ENCODE assay signal across 10 mouse cellular contexts in the genomic region with DNA sequence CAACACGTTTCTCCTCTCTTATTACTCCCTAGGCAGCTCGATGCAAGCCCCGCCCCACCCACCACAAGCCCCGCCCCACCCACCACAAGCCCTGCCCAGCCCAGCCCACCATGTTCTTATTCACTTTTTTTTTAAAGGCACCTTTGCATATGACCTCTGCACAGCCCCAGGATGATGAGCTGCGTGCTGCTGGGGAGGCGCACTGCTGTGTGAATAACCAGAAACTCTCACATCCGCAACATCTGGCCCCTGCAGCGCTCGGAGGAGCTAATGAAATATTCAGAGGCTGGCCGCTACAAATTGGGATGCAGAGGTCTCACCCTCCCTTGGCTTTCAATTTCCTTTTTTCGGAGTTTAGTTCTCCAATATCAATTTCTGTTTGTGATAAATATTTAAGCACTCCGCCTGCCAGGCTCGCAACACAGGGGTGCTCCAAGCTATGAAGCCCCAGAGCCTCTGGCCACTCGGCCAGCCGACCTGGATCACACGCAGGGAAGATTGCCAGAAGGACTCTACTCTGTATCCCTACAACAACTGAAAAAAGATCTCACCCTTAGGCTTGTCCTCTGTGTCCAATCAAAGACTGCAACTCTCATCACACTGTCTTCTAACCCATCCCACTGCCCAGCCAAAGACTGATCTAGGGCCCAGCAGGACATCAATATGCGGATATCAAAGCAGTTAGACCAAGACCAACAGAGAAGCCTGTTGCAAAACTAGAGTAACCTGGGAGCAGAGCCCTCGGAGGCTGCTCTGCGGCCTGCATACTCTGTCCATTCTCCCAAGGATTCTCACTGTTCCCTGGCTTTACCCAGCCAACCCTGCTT.
DNase-seq lines count a peak whose midpoint lies in the region; ATAC-seq lines count a peak whose summit lies in the region.
"Had no signal": no experiment of that assay in that cellular context is flagged by ENCODE, and none has a peak within 500 bp of the region (broad histone marks: within the 10 kb centered on the region; RNA-seq: fewer than 3 reads in every experiment).

No protein-coding gene starts in this region.

- peaks cover 27% of the 10 kb centered on the region for H3K4me1 ChIP-seq in heart, embryonic 10.5 days
- H3K4me1 ChIP-seq in embryonic facial prominence, embryonic 11.5 days (ENCODE audit: control insufficient read depth, insufficient read depth, low read length) = no peaks in the 10 kb centered on the region; the same call in 1 of the 2 replicates
- peaks cover 39% of the 10 kb centered on the region for H3K4me1 ChIP-seq in limb, embryonic 12.5 days (replicated peaks)
- H3K4me1 ChIP-seq in neural tube, embryonic 13.5 days (replicated peaks) = peaks cover 8% of the 10 kb centered on the region

- WGBS in heart, embryonic 10.5 days = 51% methylated on average over 19 of the region's 19 CpGs
- WGBS in embryonic facial prominence, embryonic 11.5 days = 43% methylated on average over 19 of the region's 19 CpGs
- 31% methylated on average over 19 of the region's 19 CpGs for WGBS in limb, embryonic 12.5 days
- 46% methylated on average over 19 of the region's 19 CpGs for WGBS in neural tube, embryonic 13.5 days

- H3K27me3 ChIP-seq in heart, embryonic 10.5 days (ENCODE audit: insufficient read depth, poor library complexity, severe bottlenecking) = no peaks in the 10 kb centered on the region
- no peaks in the 10 kb centered on the region for H3K27me3 ChIP-seq in embryonic facial prominence, embryonic 11.5 days (ENCODE audit: control insufficient read depth, insufficient read depth, low read length)
- H3K27me3 ChIP-seq in limb, embryonic 12.5 days = no peaks in the 10 kb centered on the region
- H3K27me3 ChIP-seq in neural tube, embryonic 13.5 days = no peaks in the 10 kb centered on the region
- H3K27me3 ChIP-seq: lung, embryonic 15.5 days had no signal

- H3K9me3 ChIP-seq in heart, embryonic 10.5 days = no peaks in the 10 kb centered on the region
- no peaks in the 10 kb centered on the region for H3K9me3 ChIP-seq in embryonic facial prominence, embryonic 11.5 days (replicated peaks; ENCODE audit: control insufficient read depth, low read length)
- peaks cover 6% of the 10 kb centered on the region; the same call in 1 of the 2 replicates for H3K9me3 ChIP-seq in limb, embryonic 12.5 days
- H3K9me3 ChIP-seq in neural tube, embryonic 13.5 days = no peaks in the 10 kb centered on the region
- H3K9me3 ChIP-seq: lung, embryonic 15.5 days had no signal

- peak; percentile 72 for DNase-seq in heart, embryonic 10.5 days (ENCODE audit: low spot score)
- DNase-seq in heart, adult 8-10 months (ENCODE audit: low spot score) = no peak
- peak; percentile 29 for DNase-seq in embryonic facial prominence, embryonic 11.5 days (ENCODE audit: low spot score)
- no peak for DNase-seq in adrenal gland, postnatal 4 days (ENCODE audit: low spot score in 2 of 2)
- no peak for DNase-seq in thymus, adult 18-20 months
- no peak for DNase-seq in lung, postnatal 14 days
- DNase-seq: kidney, postnatal 10 days had no signal

- H3K4me3 ChIP-seq in heart, embryonic 10.5 days = no peak overlapping the region
- H3K4me3 ChIP-seq in embryonic facial prominence, embryonic 11.5 days (ENCODE audit: low read depth, low read length) = no peak overlapping the region
- H3K4me3 ChIP-seq in limb, embryonic 12.5 days (replicated peaks) = no peak overlapping the region
- no peak overlapping the region for H3K4me3 ChIP-seq in neural tube, embryonic 13.5 days
- H3K4me3 ChIP-seq: lung, embryonic 15.5 days had no signal

- ATAC-seq in embryonic facial prominence, embryonic 11.5 days (replicated peaks; ENCODE audit: insufficient number of reproducible peaks, low FRiP score, low TSS enrichment, low read depth) = no peak
- ATAC-seq in limb, embryonic 12.5 days (ENCODE audit: insufficient number of reproducible peaks, insufficient read depth, low FRiP score, low TSS enrichment, low read depth) = no peak
- no peak for ATAC-seq in neural tube, embryonic 13.5 days (ENCODE audit: low read depth)

- no peaks in the 10 kb centered on the region for H3K36me3 ChIP-seq in heart, embryonic 10.5 days
- no peaks in the 10 kb centered on the region for H3K36me3 ChIP-seq in embryonic facial prominence, embryonic 11.5 days (replicated peaks; ENCODE audit: control insufficient read depth, insufficient read depth, low read depth, low read length)
- H3K36me3 ChIP-seq in limb, embryonic 12.5 days = no peaks in the 10 kb centered on the region
- H3K36me3 ChIP-seq in neural tube, embryonic 13.5 days = no peaks in the 10 kb centered on the region
- H3K36me3 ChIP-seq: lung, embryonic 15.5 days had no signal

- no peak overlapping the region for H3K9ac ChIP-seq in embryonic facial prominence, embryonic 11.5 days (replicated peaks; ENCODE audit: low read length)
- no peak overlapping the region for H3K9ac ChIP-seq in limb, embryonic 12.5 days (replicated peaks)
- H3K9ac ChIP-seq in neural tube, embryonic 13.5 days = no peak overlapping the region
- H3K9ac ChIP-seq: lung, embryonic 15.5 days had no signal

- H3K27ac ChIP-seq in heart, embryonic 10.5 days = no peak overlapping the region
- no peak overlapping the region for H3K27ac ChIP-seq in embryonic facial prominence, embryonic 11.5 days (replicated peaks; ENCODE audit: low read depth, low read length)
- no peak overlapping the region for H3K27ac ChIP-seq in limb, embryonic 12.5 days
- H3K27ac ChIP-seq in neural tube, embryonic 13.5 days (replicated peaks) = no peak overlapping the region
- H3K27ac ChIP-seq: lung, embryonic 15.5 days had no signal

- no peak overlapping the region for H3K4me2 ChIP-seq in embryonic facial prominence, embryonic 11.5 days (ENCODE audit: low read depth, low read length)
- peak overlapping the region; percentile 25; the same call in 1 of the 2 replicates for H3K4me2 ChIP-seq in limb, embryonic 12.5 days
- peak overlapping the region; percentile 16; the same call in 1 of the 2 replicates for H3K4me2 ChIP-seq in neural tube, embryonic 13.5 days
- H3K4me2 ChIP-seq: lung, embryonic 15.5 days had no signal

Comparison
In these comparisons a context has a peak if more than half of its experiments do, and no peak if none do; other contexts are left out.
1. DNase-seq: peak in heart, embryonic 10.5 days (single experiment) and embryonic facial prominence, embryonic 11.5 days (single experiment); none in heart, adult 8-10 months (single experiment), adrenal gland, postnatal 4 days (0 of 2), thymus, adult 18-20 months (0 of 2) and lung, postnatal 14 days (single experiment).